8 mouse cellular contexts compared by ENCODE assay signal in the genomic region with DNA sequence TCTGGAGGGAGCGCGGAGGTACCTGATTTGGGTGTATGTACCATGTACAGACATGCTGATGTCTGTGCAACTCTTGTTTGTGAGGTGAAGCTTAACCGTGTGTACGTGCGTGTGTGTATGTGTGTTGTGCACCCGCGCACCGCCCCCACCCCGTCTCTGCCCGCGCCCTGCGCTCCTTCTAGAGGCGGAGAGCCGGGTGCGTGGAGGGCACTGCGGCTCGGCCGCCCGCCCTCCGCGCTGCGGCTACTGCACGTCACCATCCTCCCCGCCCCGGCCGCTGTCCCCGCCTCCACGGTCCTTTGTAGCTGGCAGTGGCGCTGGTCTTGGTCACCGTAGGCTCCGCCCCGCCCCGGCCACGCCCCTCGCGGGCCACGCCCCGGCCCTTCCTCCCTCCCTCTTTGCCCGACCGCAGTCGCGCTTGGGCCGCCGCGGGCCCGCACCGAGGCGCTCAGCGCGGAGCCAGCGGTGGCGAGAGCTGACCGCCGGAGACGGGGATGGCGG. TPM values are rescaled to one million over a fixed set of nuclear protein-coding genes. Genes with fewer than 3 reads are reported as not detected.
DNase-seq lines count a peak whose midpoint lies in the region; ATAC-seq lines count a peak whose summit lies in the region.

A gene (plus strand): TSS at position 290 of the 501 bp plus-strand sequence.

- peak within 1 kb of the TSS; percentile 20 to 27 for H3K4me3 ChIP-seq in heart, embryonic 14.5 days (ENCODE audit: control insufficient read depth in 1 of 2, insufficient read depth in 1 of 2, low read depth in 1 of 2, low read length in 2 of 2)
- H3K4me3 ChIP-seq in embryonic facial prominence, embryonic 12.5 days, result peak within 1 kb of the TSS; percentile 41
- peak within 1 kb of the TSS; percentile 38 for H3K4me3 ChIP-seq in limb, embryonic 15.5 days

- H3K9ac ChIP-seq in heart, embryonic 14.5 days (ENCODE audit: low read length), result no peak within 1 kb of the TSS
- H3K9ac ChIP-seq in embryonic facial prominence, embryonic 12.5 days, result peak within 1 kb of the TSS; percentile 25; the same call in 1 of the 2 replicates
- no peak within 1 kb of the TSS for H3K9ac ChIP-seq in limb, embryonic 15.5 days

- no peak for DNase-seq in heart, postnatal 14 days
- peak; percentile 71 for DNase-seq in adrenal gland, postnatal 14 days
- DNase-seq in induced T-regulatory cell, adult 2 months (ENCODE audit: low read depth), result peak; percentile 62
- peak; percentile 84 for DNase-seq in retina, postnatal 7 days (ENCODE audit: low read depth, low spot score)
- no peak for DNase-seq in urinary bladder, postnatal 14 days (ENCODE audit: low spot score)

- intact Hi-C loops in heart, postnatal 14 days (cut with DNase I), result no loop called here

- peak within 1 kb of the TSS; percentile 63 for H3K4me2 ChIP-seq in heart, embryonic 14.5 days (ENCODE audit: low read length)
- H3K4me2 ChIP-seq in embryonic facial prominence, embryonic 12.5 days (replicated peaks), result peak within 1 kb of the TSS; percentile 79
- peak within 1 kb of the TSS; percentile 73 for H3K4me2 ChIP-seq in limb, embryonic 15.5 days

- WGBS in heart, embryonic 14.5 days, result 4% methylated on average over 47 of the region's 56 CpGs
- 1% methylated on average over 55 of the region's 56 CpGs for WGBS in embryonic facial prominence, embryonic 12.5 days
- WGBS in limb, embryonic 15.5 days, result 1% methylated on average over 44 of the region's 56 CpGs

- H3K27ac ChIP-seq in heart, embryonic 14.5 days (replicated peaks in 1 of 2; ENCODE audit: control insufficient read depth in 1 of 2, insufficient read depth in 1 of 2, low read depth in 2 of 2, low read length in 2 of 2), result no peak within 1 kb of the TSS
- no peak within 1 kb of the TSS for H3K27ac ChIP-seq in embryonic facial prominence, embryonic 12.5 days
- no peak within 1 kb of the TSS for H3K27ac ChIP-seq in limb, embryonic 15.5 days

- H3K9me3 ChIP-seq in heart, embryonic 14.5 days (ENCODE audit: control insufficient read depth, low read length), result no peaks in the 10 kb centered on the region
- H3K9me3 ChIP-seq in embryonic facial prominence, embryonic 12.5 days, result no peaks in the 10 kb centered on the region
- H3K9me3 ChIP-seq in limb, embryonic 15.5 days, result no peaks in the 10 kb centered on the region

- no peaks in the 10 kb centered on the region for H3K36me3 ChIP-seq in heart, embryonic 14.5 days (ENCODE audit: control insufficient read depth, insufficient read depth, low read length)
- H3K36me3 ChIP-seq in embryonic facial prominence, embryonic 12.5 days, result no peaks in the 10 kb centered on the region
- H3K36me3 ChIP-seq in limb, embryonic 15.5 days, result no peaks in the 10 kb centered on the region

- ATAC-seq in heart, embryonic 14.5 days (ENCODE audit: insufficient number of reproducible peaks, insufficient read depth, low FRiP score, low read depth), result no peak
- ATAC-seq in embryonic facial prominence, embryonic 12.5 days (ENCODE audit: insufficient number of reproducible peaks, insufficient read depth, low FRiP score, low TSS enrichment), result peak; percentile 57
- ATAC-seq in limb, embryonic 15.5 days (ENCODE audit: insufficient number of reproducible peaks, low FRiP score, low TSS enrichment, low read depth), result no peak

- H3K27me3 ChIP-seq in heart, embryonic 14.5 days (ENCODE audit: control insufficient read depth, insufficient read depth, low read length), result peaks cover 82% of the 10 kb centered on the region
- H3K27me3 ChIP-seq in embryonic facial prominence, embryonic 12.5 days, result peaks cover 75% of the 10 kb centered on the region
- peaks cover 72% of the 10 kb centered on the region for H3K27me3 ChIP-seq in limb, embryonic 15.5 days

- H3K4me1 ChIP-seq in heart, embryonic 14.5 days (ENCODE audit: control insufficient read depth in 2 of 2, insufficient read depth in 2 of 2, low read length in 2 of 2), result peaks cover 3 to 12% of the 10 kb centered on the region in 2 experiments; a peak in 3 of 4 replicates
- H3K4me1 ChIP-seq in embryonic facial prominence, embryonic 12.5 days, result peaks cover 26% of the 10 kb centered on the region
- peaks cover 36% of the 10 kb centered on the region for H3K4me1 ChIP-seq in limb, embryonic 15.5 days

RNA-seq across cellular contexts. Expression of the gene that starts here (rescaled TPM):
- 8.2 and 8.5 TPM in 2 replicates for polyA plus RNA-seq in heart, embryonic 14.5 days (2014; fragmentation: Nextera tagmentation; extraction: Ambion mirVana)
- total RNA-seq in heart, postnatal 14 days (2021), result 1 to 10 TPM; 1.1 to 4.2 TPM
- total RNA-seq in adrenal gland, postnatal 14 days (2021), result 7.0 and 12.1 TPM in 2 replicates
- polyA plus RNA-seq in embryonic facial prominence, embryonic 12.5 days (2016; fragmentation: Nextera tagmentation; extraction: Ambion mirVana), result 49.5 and 61.2 TPM in 2 replicates
- polyA plus RNA-seq in limb, embryonic 15.5 days (2015; fragmentation: Nextera tagmentation; extraction: Ambion mirVana), result 6.9 and 8.2 TPM in 2 replicates

Comparison
In these comparisons a context has a peak if more than half of its experiments do, and no peak if none do; other contexts are left out.
1. DNase-seq: peak in adrenal gland, postnatal 14 days (single experiment), induced T-regulatory cell, adult 2 months (single experiment) and retina, postnatal 7 days (single experiment); none in heart, postnatal 14 days (0 of 2) and urinary bladder, postnatal 14 days (single experiment).
2. Peak in every context shown above with its lines, with median percentiles within 50 percentile points of each other: H3K4me2 ChIP-seq and H3K4me3 ChIP-seq.